27 mouse cellular contexts compared by ENCODE assay signal in the genomic region with DNA sequence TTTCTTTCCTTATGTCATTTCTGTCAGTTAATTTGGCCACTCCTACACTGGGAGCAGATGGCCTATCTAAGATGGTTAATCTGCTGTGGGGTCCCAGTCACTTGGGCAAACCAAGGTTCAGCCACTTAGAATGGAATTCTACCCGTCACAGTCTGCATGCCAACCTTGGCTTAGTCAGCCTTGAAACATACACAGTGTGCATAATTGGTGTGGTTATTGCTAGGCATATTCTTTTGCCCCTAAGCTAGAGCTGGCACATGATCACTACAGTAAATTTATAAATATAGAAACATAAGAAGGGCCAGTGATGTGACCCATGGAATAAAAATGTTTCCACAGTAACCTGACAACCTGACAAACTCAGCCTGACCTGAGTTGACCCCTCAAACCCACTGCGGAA.
DNase-seq lines count a peak whose midpoint lies in the region; ATAC-seq and TF ChIP-seq lines count a peak whose summit lies in the region.
"Had no signal": no experiment of that assay in that cellular context is flagged by ENCODE, and none has a peak within 500 bp of the region (broad histone marks: within the 10 kb centered on the region; RNA-seq: fewer than 3 reads in every experiment).

No protein-coding gene starts in this region.

- H3K4me2 ChIP-seq in kidney, embryonic 15.5 days: no peak overlapping the region
- no peak overlapping the region for H3K4me2 ChIP-seq in embryonic facial prominence, embryonic 14.5 days (ENCODE audit: low read depth, low read length)
- H3K4me2 ChIP-seq: heart, embryonic 12.5 days; hindbrain, embryonic 15.5 days; limb, embryonic 12.5 days; liver, embryonic 15.5 days; lung, embryonic 14.5 days; midbrain, embryonic 15.5 days had no signal

- no peaks in the 10 kb centered on the region for H3K36me3 ChIP-seq in kidney, embryonic 15.5 days
- H3K36me3 ChIP-seq in kidney, adult 2 months (ENCODE audit: control insufficient read depth, insufficient read depth, low read length): no peaks in the 10 kb centered on the region
- no peaks in the 10 kb centered on the region for H3K36me3 ChIP-seq in embryonic facial prominence, embryonic 14.5 days (ENCODE audit: control insufficient read depth, insufficient read depth, low read length)
- H3K36me3 ChIP-seq: heart, embryonic 12.5 days; hindbrain, embryonic 15.5 days; limb, embryonic 12.5 days; liver, embryonic 15.5 days; midbrain, embryonic 10.5 days; midbrain, embryonic 15.5 days had no signal

- 45% methylated on average over 2 of the region's 2 CpGs for WGBS in kidney, embryonic 15.5 days
- WGBS in kidney, adult 2 months: 53% methylated on average over 2 of the region's 2 CpGs
- 54% methylated on average over 2 of the region's 2 CpGs for WGBS in embryonic facial prominence, embryonic 14.5 days

- ATAC-seq in kidney, embryonic 15.5 days (replicated peaks; ENCODE audit: low FRiP score): peak; percentile 25; the same call in 1 of the 2 replicates
- 0 out of 2 replicates have a peak, but pooled peaks have one; percentile 50 for ATAC-seq in embryonic facial prominence, embryonic 14.5 days (ENCODE audit: low read depth)
- ATAC-seq: forebrain, embryonic 14.5 days; inflammation-experienced regulatory T-cells, adult 6 months; midbrain, embryonic 15.5 days had no signal

- H3K4me3 ChIP-seq in gastrocnemius, adult 2 months: no peak overlapping the region
- H3K4me3 ChIP-seq in kidney, embryonic 15.5 days (replicated peaks): no peak overlapping the region
- H3K4me3 ChIP-seq in kidney, adult 2 months (ENCODE audit: insufficient read depth, low read depth, low read length): no peak overlapping the region
- no peak overlapping the region for H3K4me3 ChIP-seq in embryonic facial prominence, embryonic 14.5 days (ENCODE audit: low read depth, low read length)
- H3K4me3 ChIP-seq: heart, embryonic 12.5 days; hindbrain, embryonic 15.5 days; limb, embryonic 12.5 days; liver, embryonic 15.5 days; midbrain, embryonic 10.5 days; midbrain, embryonic 15.5 days had no signal

- no peaks in the 10 kb centered on the region for H3K4me1 ChIP-seq in kidney, embryonic 15.5 days
- no peaks in the 10 kb centered on the region for H3K4me1 ChIP-seq in kidney, adult 2 months (ENCODE audit: control insufficient read depth, insufficient read depth, low read length)
- H3K4me1 ChIP-seq in embryonic facial prominence, embryonic 14.5 days (ENCODE audit: control insufficient read depth, insufficient read depth, low read length): no peaks in the 10 kb centered on the region
- H3K4me1 ChIP-seq: heart, embryonic 12.5 days; hindbrain, embryonic 15.5 days; liver, embryonic 15.5 days; midbrain, embryonic 10.5 days; midbrain, embryonic 15.5 days had no signal

- intact Hi-C loops in gastrocnemius, adult 2 months (cut with DNase I): no loop called here

- TF ChIP-seq CTCF in gastrocnemius, adult 2 months (IDR thresholded peaks at IDR 0.05): no peak
- no peak for TF ChIP-seq CTCF in kidney, adult 2 months (conservative IDR thresholded peaks at IDR 0.05; ENCODE audit: insufficient read depth, insufficient read length, low read depth, low read length)

- H3K9me3 ChIP-seq in kidney, embryonic 15.5 days (replicated peaks): no peaks in the 10 kb centered on the region
- no peaks in the 10 kb centered on the region for H3K9me3 ChIP-seq in embryonic facial prominence, embryonic 14.5 days (ENCODE audit: control insufficient read depth, low read length)
- H3K9me3 ChIP-seq: hindbrain, embryonic 15.5 days; limb, embryonic 12.5 days; liver, embryonic 15.5 days; midbrain, embryonic 10.5 days; midbrain, embryonic 15.5 days had no signal

- DNase-seq in gastrocnemius, adult 2 months: peak; percentile 31
- DNase-seq in gastrocnemius, postnatal 10 days: no peak
- no peak for DNase-seq in kidney, adult 2 months
- DNase-seq in embryonic facial prominence, embryonic 14.5 days (ENCODE audit: low spot score): peak; percentile 55
- no peak for DNase-seq in spleen, adult 12 weeks (ENCODE audit: low spot score)
- DNase-seq in lung, postnatal 25 days (ENCODE audit: low spot score): no peak
- DNase-seq: adrenal gland, postnatal 25 days; B cell, adult 2 months; cerebellum, adult 11-12 months; cerebellum, adult 9-11 months; heart, postnatal 10 days; kidney, adult 9 months; kidney, postnatal 25 days; lung, embryonic 14.5 days; lung, postnatal 14 days; thymus, adult 2 months; thymus, postnatal 36 days had no signal

- peak overlapping the region; percentile 35; the same call in 1 of the 2 replicates for H3K27ac ChIP-seq in gastrocnemius, adult 2 months
- H3K27ac ChIP-seq in kidney, embryonic 15.5 days: no peak overlapping the region
- no peak overlapping the region for H3K27ac ChIP-seq in kidney, adult 2 months (ENCODE audit: insufficient read depth, low read depth, low read length)
- H3K27ac ChIP-seq in embryonic facial prominence, embryonic 14.5 days (replicated peaks; ENCODE audit: low read depth, low read length): no peak overlapping the region
- H3K27ac ChIP-seq: hindbrain, embryonic 15.5 days; limb, embryonic 12.5 days; liver, embryonic 15.5 days; midbrain, embryonic 10.5 days; midbrain, embryonic 15.5 days had no signal

- no peak overlapping the region for H3K9ac ChIP-seq in kidney, embryonic 15.5 days
- H3K9ac ChIP-seq in embryonic facial prominence, embryonic 14.5 days (ENCODE audit: low read depth, low read length): no peak overlapping the region
- H3K9ac ChIP-seq: heart, embryonic 12.5 days; hindbrain, embryonic 15.5 days; limb, embryonic 12.5 days; liver, embryonic 15.5 days; lung, embryonic 14.5 days; midbrain, embryonic 15.5 days had no signal

- no peaks in the 10 kb centered on the region for H3K27me3 ChIP-seq in kidney, embryonic 15.5 days
- no peaks in the 10 kb centered on the region for H3K27me3 ChIP-seq in kidney, adult 2 months (replicated peaks; ENCODE audit: control insufficient read depth, insufficient read depth, low read length)
- no peaks in the 10 kb centered on the region for H3K27me3 ChIP-seq in embryonic facial prominence, embryonic 14.5 days (replicated peaks; ENCODE audit: control insufficient read depth, insufficient read depth, low read length)
- H3K27me3 ChIP-seq: CH12.LX; heart, embryonic 12.5 days; hindbrain, embryonic 15.5 days; limb, embryonic 12.5 days; liver, embryonic 15.5 days; midbrain, embryonic 15.5 days had no signal

- no peak for TF ChIP-seq POLR2A in kidney, adult 2 months (IDR thresholded peaks at IDR 0.05; ENCODE audit: low read depth, low read length)

Comparison
In these comparisons a context has a peak if more than half of its experiments do, and no peak if none do; other contexts are left out.
1. DNase-seq: peak in gastrocnemius, adult 2 months (single experiment) and embryonic facial prominence, embryonic 14.5 days (single experiment); none in gastrocnemius, postnatal 10 days (single experiment), kidney, adult 2 months (single experiment), spleen, adult 12 weeks (single experiment) and lung, postnatal 25 days (single experiment).